ENCODE assay signal across 10 mouse cellular contexts in genomic region chr2:118390072-118390471, GRCm38 (mm10). TPM values are rescaled to one million over a fixed set of nuclear protein-coding genes. Genes with fewer than 3 reads are reported as not detected.
DNase-seq lines count a peak whose midpoint lies in the region; ATAC-seq lines count a peak whose summit lies in the region.
"Had no signal": no experiment of that assay in that cellular context is flagged by ENCODE, and none has a peak within 500 bp of the region (broad histone marks: within the 10 kb centered on the region; RNA-seq: fewer than 3 reads in every experiment).

No protein-coding gene starts in this region.

- no peak for DNase-seq in kidney, postnatal 4 days
- peak; percentile 22 for DNase-seq in brain, adult 2 months (ENCODE audit: low read depth, low spot score)
- no peak for DNase-seq in layer of hippocampus, adult 11-12 months (ENCODE audit: low spot score)
- DNase-seq: cerebellum, adult 11-12 months; heart, adult 18-20 months had no signal

- H3K4me1 ChIP-seq in forebrain, embryonic 12.5 days = peaks cover 10% of the 10 kb centered on the region
- H3K4me1 ChIP-seq in forebrain, embryonic 16.5 days (replicated peaks; ENCODE audit: control insufficient read depth, insufficient read depth, low read length) = peaks cover 3% of the 10 kb centered on the region
- peaks cover 19% of the 10 kb centered on the region for H3K4me1 ChIP-seq in kidney, embryonic 16.5 days (ENCODE audit: insufficient read depth, low read length)
- peaks cover 9% of the 10 kb centered on the region for H3K4me1 ChIP-seq in liver, embryonic 16.5 days (ENCODE audit: control insufficient read depth, low read depth, low read length)

- no peaks in the 10 kb centered on the region for H3K36me3 ChIP-seq in forebrain, embryonic 12.5 days (replicated peaks)
- no peaks in the 10 kb centered on the region for H3K36me3 ChIP-seq in forebrain, embryonic 16.5 days (ENCODE audit: control insufficient read depth, insufficient read depth)
- no peaks in the 10 kb centered on the region for H3K36me3 ChIP-seq in kidney, embryonic 16.5 days (ENCODE audit: insufficient read depth, low read length)
- H3K36me3 ChIP-seq in liver, embryonic 16.5 days (ENCODE audit: control insufficient read depth, insufficient read depth) = no peaks in the 10 kb centered on the region

- no peaks in the 10 kb centered on the region for H3K27me3 ChIP-seq in forebrain, embryonic 12.5 days
- no peaks in the 10 kb centered on the region for H3K27me3 ChIP-seq in forebrain, embryonic 16.5 days (replicated peaks; ENCODE audit: control insufficient read depth, insufficient read depth, low read length)
- no peaks in the 10 kb centered on the region for H3K27me3 ChIP-seq in kidney, embryonic 16.5 days (ENCODE audit: insufficient read depth, low read length)
- H3K27me3 ChIP-seq in liver, embryonic 16.5 days (ENCODE audit: control insufficient read depth, insufficient read depth, low read depth, low read length) = no peaks in the 10 kb centered on the region

- H3K27ac ChIP-seq in forebrain, embryonic 12.5 days = no peak overlapping the region
- H3K27ac ChIP-seq in forebrain, embryonic 16.5 days (ENCODE audit: low read length) = no peak overlapping the region
- H3K27ac ChIP-seq in kidney, embryonic 16.5 days (ENCODE audit: low read length) = no peak overlapping the region
- H3K27ac ChIP-seq in liver, embryonic 16.5 days (ENCODE audit: low read length) = no peak overlapping the region

- no peaks in the 10 kb centered on the region for H3K9me3 ChIP-seq in forebrain, embryonic 12.5 days
- no peaks in the 10 kb centered on the region for H3K9me3 ChIP-seq in forebrain, embryonic 16.5 days (ENCODE audit: control insufficient read depth, low read length)
- H3K9me3 ChIP-seq in kidney, embryonic 16.5 days (ENCODE audit: low read length) = peaks cover under 1% of the 10 kb centered on the region; the same call in 1 of the 2 replicates
- no peaks in the 10 kb centered on the region for H3K9me3 ChIP-seq in liver, embryonic 16.5 days (replicated peaks; ENCODE audit: control insufficient read depth, low read length)

- H3K9ac ChIP-seq in forebrain, embryonic 12.5 days = no peak overlapping the region
- H3K9ac ChIP-seq in forebrain, embryonic 16.5 days (replicated peaks; ENCODE audit: low read depth, low read length) = no peak overlapping the region
- no peak overlapping the region for H3K9ac ChIP-seq in kidney, embryonic 16.5 days (replicated peaks; ENCODE audit: low read length)
- no peak overlapping the region for H3K9ac ChIP-seq in liver, embryonic 16.5 days (ENCODE audit: low read depth, low read length)

- WGBS in forebrain, embryonic 12.5 days = 85% methylated on average over 5 of the region's 5 CpGs
- 80% methylated on average over 5 of the region's 5 CpGs for WGBS in forebrain, embryonic 16.5 days
- 72% methylated on average over 5 of the region's 5 CpGs for WGBS in kidney, embryonic 16.5 days
- WGBS in liver, embryonic 16.5 days (ENCODE audit: insufficient replicate concordance) = 68% methylated on average over 5 of the region's 5 CpGs

- ATAC-seq in forebrain, embryonic 12.5 days (ENCODE audit: low FRiP score) = no peak
- no peak for ATAC-seq in forebrain, embryonic 16.5 days
- no peak for ATAC-seq in kidney, embryonic 16.5 days (ENCODE audit: low FRiP score, low TSS enrichment)
- no peak for ATAC-seq in liver, embryonic 16.5 days (ENCODE audit: low read depth)
- no peak for ATAC-seq in inflammation-experienced regulatory T-cells, adult 6 months

- H3K4me2 ChIP-seq in forebrain, embryonic 12.5 days = no peak overlapping the region
- no peak overlapping the region for H3K4me2 ChIP-seq in forebrain, embryonic 16.5 days (ENCODE audit: low read length)
- no peak overlapping the region; the same call in 1 of the 2 replicates for H3K4me2 ChIP-seq in kidney, embryonic 16.5 days (replicated peaks; ENCODE audit: low read depth, low read length)
- H3K4me2 ChIP-seq in liver, embryonic 16.5 days (ENCODE audit: low read depth, low read length) = peak overlapping the region; percentile 88

- 0 out of 2 replicates have a peak overlapping the region, but pooled peaks have one; percentile 2 for H3K4me3 ChIP-seq in forebrain, embryonic 12.5 days (replicated peaks)
- H3K4me3 ChIP-seq in forebrain, embryonic 16.5 days (replicated peaks; ENCODE audit: low read length) = no peak overlapping the region
- H3K4me3 ChIP-seq in kidney, embryonic 16.5 days (ENCODE audit: low read length) = peak overlapping the region; percentile 7; the same call in 1 of the 2 replicates
- H3K4me3 ChIP-seq in liver, embryonic 16.5 days (ENCODE audit: low read depth, low read length) = no peak overlapping the region; the same call in 1 of the 2 replicates

RNA-seq across cellular contexts. Expression of gene Eif2ak4, which starts 1.7 kb away (rescaled TPM):
- 10.8 and 11.9 TPM in 2 replicates for polyA plus RNA-seq in forebrain, embryonic 12.5 days (2016; fragmentation: Nextera tagmentation; extraction: Ambion mirVana)
- 9.3 and 9.8 TPM in 2 replicates for polyA plus RNA-seq in forebrain, embryonic 16.5 days (2015; fragmentation: Nextera tagmentation; extraction: Ambion mirVana)
- 12.5 and 13.4 TPM in 2 replicates for polyA plus RNA-seq in kidney, embryonic 16.5 days (2015; fragmentation: Nextera tagmentation; extraction: Ambion mirVana)
- polyA plus RNA-seq in liver, embryonic 16.5 days (2015; fragmentation: Nextera tagmentation; extraction: Ambion mirVana) = 4.6 and 5.1 TPM in 2 replicates
- polyA plus RNA-seq in inflammation-experienced regulatory T-cells, adult 6 months (2017; shearing (Covaris generic)) = 1 to 10 TPM; 2.9 to 4.8 (median 3.6) TPM

RNA-seq across cellular contexts. Expression of gene Gpr176, which starts 16.9 kb away (rescaled TPM):
- 0.82 TPM in 2 replicates for polyA plus RNA-seq in forebrain, embryonic 12.5 days (2016; fragmentation: Nextera tagmentation; extraction: Ambion mirVana)
- polyA plus RNA-seq in forebrain, embryonic 16.5 days (2015; fragmentation: Nextera tagmentation; extraction: Ambion mirVana) = 5.4 and 6.2 TPM in 2 replicates
- polyA plus RNA-seq in kidney, embryonic 16.5 days (2015; fragmentation: Nextera tagmentation; extraction: Ambion mirVana) = 1.4 and 1.5 TPM in 2 replicates
- polyA plus RNA-seq in liver, embryonic 16.5 days (2015; fragmentation: Nextera tagmentation; extraction: Ambion mirVana) = 0.09 and 0.11 TPM in 2 replicates
- polyA plus RNA-seq in inflammation-experienced regulatory T-cells, adult 6 months (2017; shearing (Covaris generic)) = under 1 TPM in 1 of 3 experiments, not detected in 2; 0.11 TPM

Comparison
In these comparisons a context has a peak if more than half of its experiments do, and no peak if none do; other contexts are left out.
1. H3K4me3 ChIP-seq: peak in forebrain, embryonic 12.5 days (single experiment) and kidney, embryonic 16.5 days (single experiment); none in forebrain, embryonic 16.5 days (single experiment) and liver, embryonic 16.5 days (single experiment).